Mouse (Mus musculus): ENCODE data around the gene Grin2b. TPM values are rescaled to one million over a fixed set of nuclear protein-coding genes. Genes with fewer than 3 reads are reported as not detected.
"Not testable (repeated sequence)": the region's sequence is repeated elsewhere in the genome, so short reads cannot be mapped to it uniquely, and the experiment has no call there.

Grin2b gene
- polyA plus RNA-seq, 1 experiment from 2014 or later, result 1.2 TPM

DNA sequence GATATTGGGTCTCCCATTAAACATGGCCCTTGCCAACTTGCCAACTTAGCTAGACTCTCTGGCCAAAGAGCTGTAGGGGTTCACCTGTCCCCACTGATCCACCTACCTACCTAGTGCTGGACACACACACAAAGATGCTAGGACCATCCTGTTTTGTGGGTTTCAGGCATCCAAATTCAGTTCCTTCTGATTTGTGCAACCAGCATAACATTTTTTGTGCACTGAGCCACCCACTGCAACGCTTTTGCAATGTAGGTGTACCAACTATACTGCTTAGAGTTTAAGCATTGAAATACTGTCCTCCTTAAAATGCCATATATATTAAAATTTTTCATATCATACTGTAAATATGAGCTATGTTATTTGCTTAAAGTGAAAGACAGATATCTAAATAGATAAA is 342.3 kb downstream of the Grin2b start:
- Histone ChIP-seq H3K4me1 (ENCODE audit: control insufficient read depth, insufficient read depth, low read length) (no peaks in the 10 kb centered on the region), H3K9ac (ENCODE audit: low read length) (no peak overlapping the region), H3K27me3 (ENCODE audit: control insufficient read depth, insufficient read depth, low read length) (no peaks in the 10 kb centered on the region), H3K36me3 (ENCODE audit: control insufficient read depth, insufficient read depth, low read length) (no peaks in the 10 kb centered on the region), H3K4me2 (no peak overlapping the region), H3K4me3 (ENCODE audit: low read depth, low read length) (no peak overlapping the region), H3K9me3 (ENCODE audit: control insufficient read depth, low read length) (no peaks in the 10 kb centered on the region), H3K27ac (ENCODE audit: low read depth, low read length) (no peak overlapping the region)
- 89% methylated on average over 1 of the region's 1 CpGs for WGBS
- no peak for DNase-seq (ENCODE audit: low spot score, missing footprints)
- no peak for ATAC-seq (ENCODE audit: low FRiP score)

- no peak overlapping the region for H3K4me3 ChIP-seq (ENCODE audit: low read depth, low read length)
- H3K27me3 ChIP-seq (ENCODE audit: control insufficient read depth, insufficient read depth, low read length), result no peaks in the 10 kb centered on the region
- no peaks in the 10 kb centered on the region for H3K9me3 ChIP-seq (ENCODE audit: control insufficient read depth, low read length)
- H3K9ac ChIP-seq (ENCODE audit: low read length), result no peak overlapping the region
- DNase-seq (ENCODE audit: low spot score, missing footprints), result no peak
- no peak overlapping the region for H3K4me2 ChIP-seq
- no peak for ATAC-seq (ENCODE audit: low FRiP score)
- no peak overlapping the region for H3K27ac ChIP-seq (ENCODE audit: low read depth, low read length)
- no peaks in the 10 kb centered on the region for H3K36me3 ChIP-seq (ENCODE audit: control insufficient read depth, insufficient read depth, low read length)
- H3K4me1 ChIP-seq (ENCODE audit: control insufficient read depth, insufficient read depth, low read length), result no peaks in the 10 kb centered on the region
- 80% methylated on average over 7 of the region's 7 CpGs for WGBS
Measured at GRCm38 (mm10) chr6:135829458-135829857, 343.9 kb downstream of the Grin2b start.

DNA sequence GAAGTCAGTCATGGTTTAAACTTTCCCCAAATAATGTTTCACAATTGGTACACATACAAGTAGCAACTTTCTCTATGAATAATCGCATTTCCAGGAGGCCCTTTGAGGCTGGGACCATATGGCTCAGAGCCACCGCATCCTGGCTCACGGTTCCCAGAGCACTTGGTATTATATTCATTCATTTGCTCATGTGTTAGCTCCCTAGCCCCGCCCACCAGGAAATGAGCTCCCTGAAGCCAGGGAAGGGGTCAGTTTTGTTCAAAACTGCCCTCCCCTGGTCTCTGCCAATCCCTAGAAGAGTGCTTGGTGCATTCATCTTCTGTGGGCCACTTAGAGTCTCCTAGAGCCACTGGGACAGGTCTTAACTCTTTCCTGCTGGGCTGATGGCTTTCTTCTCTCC is 344.3 kb downstream of the Grin2b start:
- no peaks in the 10 kb centered on the region for H3K27me3 ChIP-seq (ENCODE audit: control insufficient read depth, insufficient read depth, low read length)
- H3K4me3 ChIP-seq (ENCODE audit: low read depth, low read length), result no peak overlapping the region
- WGBS, result 57% methylated on average over 4 of the region's 4 CpGs
- no peaks in the 10 kb centered on the region for H3K4me1 ChIP-seq (ENCODE audit: control insufficient read depth, insufficient read depth, low read length)
- H3K9me3 ChIP-seq (ENCODE audit: control insufficient read depth, low read length), result no peaks in the 10 kb centered on the region
- no peak overlapping the region for H3K9ac ChIP-seq (ENCODE audit: low read length)
- H3K27ac ChIP-seq (ENCODE audit: low read depth, low read length), result no peak overlapping the region
- no peak overlapping the region for H3K4me2 ChIP-seq
- DNase-seq (ENCODE audit: low spot score, missing footprints) (no peak), ATAC-seq (ENCODE audit: low FRiP score) (no peak)
- H3K36me3 ChIP-seq (ENCODE audit: control insufficient read depth, insufficient read depth, low read length), result no peaks in the 10 kb centered on the region

- Histone ChIP-seq H3K27ac (ENCODE audit: low read depth, low read length) (no peak overlapping the region), H3K4me1 (ENCODE audit: control insufficient read depth, insufficient read depth, low read length) (no peaks in the 10 kb centered on the region), H3K9me3 (ENCODE audit: control insufficient read depth, low read length) (no peaks in the 10 kb centered on the region), H3K27me3 (ENCODE audit: control insufficient read depth, insufficient read depth, low read length) (no peaks in the 10 kb centered on the region), H3K4me3 (ENCODE audit: low read depth, low read length) (no peak overlapping the region), H3K36me3 (ENCODE audit: control insufficient read depth, insufficient read depth, low read length) (no peaks in the 10 kb centered on the region), H3K9ac (ENCODE audit: low read length) (no peak overlapping the region), H3K4me2 (no peak overlapping the region)
- WGBS, result 23% methylated on average over 4 of the region's 4 CpGs
- peak; percentile 88 for DNase-seq (ENCODE audit: low spot score, missing footprints)
- ATAC-seq (ENCODE audit: low FRiP score), result peak; percentile 44; the same call in 1 of the 2 replicates
Measured at GRCm38 (mm10) chr6:135827942-135828341, 345.4 kb downstream of the Grin2b start.

- DNase-seq (ENCODE audit: low spot score, missing footprints), result no peak
- no peak for ATAC-seq (ENCODE audit: low FRiP score)
- Histone ChIP-seq H3K27ac (ENCODE audit: low read depth, low read length) (no peak overlapping the region), H3K9me3 (ENCODE audit: control insufficient read depth, low read length) (no peaks in the 10 kb centered on the region), H3K36me3 (ENCODE audit: control insufficient read depth, insufficient read depth, low read length) (no peaks in the 10 kb centered on the region), H3K9ac (ENCODE audit: low read length) (no peak overlapping the region), H3K4me2 (no peak overlapping the region), H3K4me3 (ENCODE audit: low read depth, low read length) (no peak overlapping the region), H3K27me3 (ENCODE audit: control insufficient read depth, insufficient read depth, low read length) (no peaks in the 10 kb centered on the region), H3K4me1 (ENCODE audit: control insufficient read depth, insufficient read depth, low read length) (no peaks in the 10 kb centered on the region)
- 86% methylated on average over 3 of the region's 3 CpGs for WGBS
Measured at GRCm38 (mm10) chr6:135827317-135827716, 346.0 kb downstream of the Grin2b start.

DNA sequence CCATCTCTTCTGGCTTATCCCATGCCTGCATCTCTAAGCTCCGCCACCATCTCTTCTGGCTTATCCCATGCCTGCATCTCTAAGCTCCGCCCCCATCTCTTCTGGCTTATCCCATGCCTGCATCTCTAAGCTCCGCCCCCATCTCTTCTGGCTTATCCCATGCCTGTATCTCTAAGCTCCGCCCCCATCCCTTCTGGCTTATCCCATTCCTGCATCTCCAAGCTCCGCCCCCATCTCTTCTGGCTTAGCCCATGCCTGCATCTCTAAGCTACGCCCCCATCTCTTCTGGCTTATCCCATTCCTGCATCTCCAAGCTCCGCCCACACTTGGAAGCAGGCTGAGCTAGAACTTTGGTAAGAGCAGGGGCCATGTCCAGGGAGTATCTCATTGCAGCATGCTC is 346.5 kb downstream of the Grin2b start:
- not testable (repeated sequence) for H3K27ac ChIP-seq (ENCODE audit: low read depth, low read length); ATAC-seq (ENCODE audit: low FRiP score)
- WGBS, result 96% methylated on average over 7 of the region's 7 CpGs

DNA sequence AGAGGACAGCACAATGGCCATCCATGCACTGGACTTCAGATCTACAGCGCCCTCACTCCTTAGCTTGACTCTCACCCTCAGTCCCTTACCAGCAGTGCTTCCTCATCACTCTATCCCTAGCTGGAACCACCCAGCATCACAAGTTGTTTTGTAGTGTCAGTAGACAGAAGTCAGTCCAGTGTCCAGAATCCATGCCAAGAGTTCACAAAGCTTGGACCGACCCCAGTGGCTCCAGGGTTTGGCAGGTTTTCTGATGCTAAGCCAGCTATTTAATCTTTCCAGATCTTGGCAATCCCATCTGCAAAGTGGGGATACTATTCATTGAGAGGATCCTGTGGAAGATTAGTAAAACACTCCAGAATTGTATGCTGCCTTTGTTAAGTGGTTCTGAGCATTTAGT is 355.9 kb downstream of the Grin2b start:
- DNase-seq (ENCODE audit: low spot score, missing footprints) (no peak), ATAC-seq (ENCODE audit: low FRiP score) (no peak)
- WGBS, result 84% methylated on average over 2 of the region's 2 CpGs
- Histone ChIP-seq H3K9me3 (ENCODE audit: control insufficient read depth, low read length) (no peaks in the 10 kb centered on the region), H3K27me3 (ENCODE audit: control insufficient read depth, insufficient read depth, low read length) (no peaks in the 10 kb centered on the region), H3K4me2 (no peak overlapping the region), H3K27ac (ENCODE audit: low read depth, low read length) (no peak overlapping the region), H3K4me1 (ENCODE audit: control insufficient read depth, insufficient read depth, low read length) (no peaks in the 10 kb centered on the region), H3K4me3 (ENCODE audit: low read depth, low read length) (no peak overlapping the region), H3K9ac (ENCODE audit: low read length) (no peak overlapping the region), H3K36me3 (ENCODE audit: control insufficient read depth, insufficient read depth, low read length) (no peaks in the 10 kb centered on the region)

More for the DNA sequence above, 346.5 kb downstream of the Grin2b start:
- not testable (repeated sequence) for H3K9ac ChIP-seq (ENCODE audit: low read length); H3K27me3 ChIP-seq (ENCODE audit: control insufficient read depth, insufficient read depth, low read length); H3K4me2 ChIP-seq; H3K4me1 ChIP-seq (ENCODE audit: control insufficient read depth, insufficient read depth, low read length); H3K4me3 ChIP-seq (ENCODE audit: low read depth, low read length); DNase-seq (ENCODE audit: low spot score, missing footprints); H3K9me3 ChIP-seq (ENCODE audit: control insufficient read depth, low read length); H3K36me3 ChIP-seq (ENCODE audit: control insufficient read depth, insufficient read depth, low read length)

- Histone ChIP-seq H3K27me3 (ENCODE audit: control insufficient read depth, insufficient read depth, low read length) (no peaks in the 10 kb centered on the region), H3K4me2 (no peak overlapping the region), H3K27ac (ENCODE audit: low read depth, low read length) (no peak overlapping the region), H3K4me3 (ENCODE audit: low read depth, low read length) (no peak overlapping the region), H3K9me3 (ENCODE audit: control insufficient read depth, low read length) (no peaks in the 10 kb centered on the region), H3K36me3 (ENCODE audit: control insufficient read depth, insufficient read depth, low read length) (no peaks in the 10 kb centered on the region), H3K4me1 (ENCODE audit: control insufficient read depth, insufficient read depth, low read length) (no peaks in the 10 kb centered on the region), H3K9ac (ENCODE audit: low read length) (no peak overlapping the region)
- 65% methylated on average over 7 of the region's 7 CpGs for WGBS
- DNase-seq (ENCODE audit: low spot score, missing footprints) (no peak), ATAC-seq (ENCODE audit: low FRiP score) (no peak)
Measured at GRCm38 (mm10) chr6:135813755-135814154, 359.6 kb downstream of the Grin2b start.

DNA sequence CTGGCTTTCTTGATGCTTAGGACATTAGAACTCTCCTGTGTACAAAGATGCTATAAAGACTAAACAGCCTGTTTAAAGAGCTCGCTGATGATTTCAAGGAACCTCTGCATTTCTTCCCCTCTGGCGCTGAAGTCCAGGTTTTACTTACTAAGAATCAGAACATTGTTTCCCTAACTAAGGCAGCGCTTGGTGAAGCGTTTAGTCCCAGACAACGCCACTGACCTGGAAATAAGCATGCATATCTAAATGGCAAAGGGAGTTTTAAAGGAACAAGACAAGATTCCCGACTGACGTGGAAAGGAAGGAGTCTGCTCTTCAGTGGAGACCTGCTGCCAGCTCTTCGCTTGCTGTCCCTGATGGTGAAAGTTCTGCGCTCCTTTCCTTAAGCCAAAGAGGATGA is 367.9 kb downstream of the Grin2b start:
- H3K4me2 ChIP-seq, result no peak overlapping the region
- H3K27ac ChIP-seq (ENCODE audit: low read depth, low read length), result no peak overlapping the region
- H3K4me3 ChIP-seq (ENCODE audit: low read depth, low read length), result no peak overlapping the region
- H3K4me1 ChIP-seq (ENCODE audit: control insufficient read depth, insufficient read depth, low read length), result no peaks in the 10 kb centered on the region
- ATAC-seq (ENCODE audit: low FRiP score) (no peak), DNase-seq (ENCODE audit: low spot score, missing footprints) (no peak)
- no peaks in the 10 kb centered on the region for H3K36me3 ChIP-seq (ENCODE audit: control insufficient read depth, insufficient read depth, low read length)
- H3K9ac ChIP-seq (ENCODE audit: low read length), result no peak overlapping the region
- 63% methylated on average over 9 of the region's 9 CpGs for WGBS
- H3K27me3 ChIP-seq (ENCODE audit: control insufficient read depth, insufficient read depth, low read length), result no peaks in the 10 kb centered on the region
- no peaks in the 10 kb centered on the region for H3K9me3 ChIP-seq (ENCODE audit: control insufficient read depth, low read length)

DNA sequence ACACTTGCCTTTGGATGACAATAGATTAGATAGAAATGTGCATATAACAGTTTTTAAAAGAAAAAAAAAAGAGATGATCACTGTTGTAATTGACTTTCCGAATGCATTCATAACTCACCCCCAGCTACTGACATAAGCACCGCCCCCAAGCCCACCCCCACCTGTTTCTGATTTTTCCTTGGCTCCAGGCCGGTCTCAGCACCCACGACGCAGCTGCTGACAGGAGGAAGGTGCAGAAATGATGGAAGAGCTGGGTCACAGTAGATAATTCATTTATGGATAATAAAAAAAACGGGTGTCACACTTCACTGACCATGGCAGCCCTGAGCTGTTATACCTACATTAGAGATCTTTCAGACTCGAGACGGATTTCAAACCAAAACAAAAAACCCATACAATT is 373.4 kb downstream of the Grin2b start:
- no peak overlapping the region for H3K27ac ChIP-seq (ENCODE audit: low read depth, low read length)
- H3K4me1 ChIP-seq (ENCODE audit: control insufficient read depth, insufficient read depth, low read length), result no peaks in the 10 kb centered on the region; the same call in 1 of the 2 replicates
- ATAC-seq (ENCODE audit: low FRiP score) (no peak), DNase-seq (ENCODE audit: low spot score, missing footprints) (no peak)
- no peaks in the 10 kb centered on the region for H3K9me3 ChIP-seq (ENCODE audit: control insufficient read depth, low read length)
- no peak overlapping the region for H3K4me2 ChIP-seq
- H3K36me3 ChIP-seq (ENCODE audit: control insufficient read depth, insufficient read depth, low read length), result no peaks in the 10 kb centered on the region
- H3K9ac ChIP-seq (ENCODE audit: low read length), result no peak overlapping the region
- 89% methylated on average over 8 of the region's 8 CpGs for WGBS
- H3K27me3 ChIP-seq (ENCODE audit: control insufficient read depth, insufficient read depth, low read length), result no peaks in the 10 kb centered on the region
- no peak overlapping the region for H3K4me3 ChIP-seq (ENCODE audit: low read depth, low read length)

Data from midbrain, embryonic 11.5 days (tissue).